In genomic region chr1:157425741-157426427, GRCm38 (mm10) we compare ENCODE assay signal across 8 mouse cellular contexts. TPM values are rescaled to one million over a fixed set of nuclear protein-coding genes. Genes with fewer than 3 reads are reported as not detected.
DNase-seq lines count a peak whose midpoint lies in the region; ATAC-seq and TF ChIP-seq lines count a peak whose summit lies in the region.

No protein-coding gene starts in this region.

- no peaks in the 10 kb centered on the region for H3K27me3 ChIP-seq in heart, postnatal 0 days (ENCODE audit: control insufficient read depth, insufficient read depth, low read length)

- no peak for ATAC-seq in heart, postnatal 0 days (ENCODE audit: insufficient read depth, low read depth)

- TF ChIP-seq EP300 in heart, postnatal 0 days (IDR thresholded peaks at IDR 0.05; ENCODE audit: low read depth), result no peak

- H3K9me3 ChIP-seq in heart, postnatal 0 days (replicated peaks; ENCODE audit: control insufficient read depth, low read length), result no peaks in the 10 kb centered on the region

- H3K27ac ChIP-seq in heart, postnatal 0 days (ENCODE audit: low read depth), result no peak overlapping the region

- no peak for TF ChIP-seq CTCF in heart, postnatal 0 days (IDR thresholded peaks at IDR 0.05; ENCODE audit: low read depth)

- H3K4me3 ChIP-seq in heart, postnatal 0 days (ENCODE audit: low read depth, low read length), result no peak overlapping the region

- H3K4me2 ChIP-seq in heart, postnatal 0 days (ENCODE audit: low read depth, low read length), result peak overlapping the region; percentile 27; the same call in 1 of the 2 replicates

- H3K9ac ChIP-seq in heart, postnatal 0 days (replicated peaks; ENCODE audit: low read depth, low read length), result no peak overlapping the region

- H3K36me3 ChIP-seq in heart, postnatal 0 days (replicated peaks; ENCODE audit: control insufficient read depth, insufficient read depth, low read length), result no peaks in the 10 kb centered on the region

- peak; percentile 16 to 20 for DNase-seq in kidney, postnatal 4 days
- no peak for DNase-seq in kidney, postnatal 25 days
- DNase-seq in R1 (ENCODE audit: low read depth, low spot score), result peak; percentile 67
- no peak for DNase-seq in heart, postnatal 0 days (ENCODE audit: low spot score)
- peak; percentile 41 for DNase-seq in lung, postnatal 4 days
- no peak for DNase-seq in gastrocnemius, adult 18-20 months (ENCODE audit: low spot score)
- DNase-seq in right cerebral cortex, postnatal 36 days (ENCODE audit: low spot score in 2 of 2), result no peak
- DNase-seq in layer of hippocampus, postnatal 10 days (ENCODE audit: low spot score in 2 of 2), result no peak

- 0 out of 2 replicates have a peak, but pooled peaks cover 10% of the 10 kb centered on the region for H3K4me1 ChIP-seq in heart, postnatal 0 days (ENCODE audit: control insufficient read depth, insufficient read depth)

- 33% methylated on average over 8 of the region's 8 CpGs for WGBS in heart, postnatal 0 days

RNA-seq across cellular contexts. Expression of gene Rasal2, which starts 13.5 kb away (rescaled TPM):
- 28.9 and 35.9 TPM in 2 replicates for total RNA-seq in heart, postnatal 0 days (2014; rRNA removed; ENCODE audit: low replicate concordance)
- 18.5 and 20.2 TPM in 2 replicates for polyA plus RNA-seq in heart, postnatal 0 days (2015; fragmentation: Nextera tagmentation; extraction: Ambion mirVana)
- total RNA-seq in gastrocnemius, adult 18-20 months (2021), result 1 to 10 TPM; 5.6 to 6.5 TPM
- 10 to 100 TPM; 45.4 to 48.3 TPM for total RNA-seq in layer of hippocampus, postnatal 10 days (2021)

RNA-seq across cellular contexts. Expression of gene Cryzl2, which starts 32.5 kb away (rescaled TPM):
- 31.0 and 45.7 TPM in 2 replicates for total RNA-seq in heart, postnatal 0 days (2014; rRNA removed; ENCODE audit: low replicate concordance)
- polyA plus RNA-seq in heart, postnatal 0 days (2015; fragmentation: Nextera tagmentation; extraction: Ambion mirVana), result 38.1 and 38.5 TPM in 2 replicates
- under 1 TPM; 0.43 to 0.76 TPM for total RNA-seq in gastrocnemius, adult 18-20 months (2021)
- total RNA-seq in layer of hippocampus, postnatal 10 days (2021), result 1 to 10 TPM; 5.0 to 5.5 TPM

Comparison
In these comparisons a context has a peak if more than half of its experiments do, and no peak if none do; other contexts are left out.
1. DNase-seq: peak in kidney, postnatal 4 days (2 of 2), R1 (single experiment) and lung, postnatal 4 days (2 of 2); none in kidney, postnatal 25 days (0 of 2), heart, postnatal 0 days (single experiment), gastrocnemius, adult 18-20 months (single experiment), right cerebral cortex, postnatal 36 days (0 of 2) and layer of hippocampus, postnatal 10 days (0 of 2).